Mouse (Mus musculus): ENCODE measurements around the gene Olfr735. TPM values are rescaled to one million over a fixed set of nuclear protein-coding genes. Genes with fewer than 3 reads are reported as not detected.

The Olfr735 gene
- 0.04 TPM in 1 of 2 replicates, not detected in the other for polyA plus RNA-seq (2015; fragmentation: Nextera tagmentation; extraction: Ambion mirVana)

DNA sequence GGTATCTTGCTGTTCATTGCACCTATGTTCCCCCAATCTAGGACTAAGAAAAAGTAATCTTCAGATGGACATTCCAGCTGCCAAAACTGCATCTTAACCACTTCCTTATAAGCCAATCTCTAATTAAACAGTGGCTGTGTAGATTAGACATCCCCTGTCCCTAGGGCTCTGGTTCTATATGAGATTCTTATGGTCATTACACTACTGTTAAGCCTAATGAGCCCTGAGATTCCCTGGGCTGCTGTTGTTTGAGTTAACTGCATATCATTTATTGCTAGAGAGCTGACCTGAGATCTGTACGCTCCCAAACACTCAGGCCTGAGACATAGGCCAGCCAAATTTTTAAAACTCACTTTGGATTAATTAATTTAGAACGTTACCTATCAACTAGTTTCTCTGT, at the start of gene Olfr735:
Olfr735 (minus strand) TSS at position 77 of the 400 bp plus-strand sequence.
- no peak for DNase-seq (ENCODE audit: low spot score)

DNA sequence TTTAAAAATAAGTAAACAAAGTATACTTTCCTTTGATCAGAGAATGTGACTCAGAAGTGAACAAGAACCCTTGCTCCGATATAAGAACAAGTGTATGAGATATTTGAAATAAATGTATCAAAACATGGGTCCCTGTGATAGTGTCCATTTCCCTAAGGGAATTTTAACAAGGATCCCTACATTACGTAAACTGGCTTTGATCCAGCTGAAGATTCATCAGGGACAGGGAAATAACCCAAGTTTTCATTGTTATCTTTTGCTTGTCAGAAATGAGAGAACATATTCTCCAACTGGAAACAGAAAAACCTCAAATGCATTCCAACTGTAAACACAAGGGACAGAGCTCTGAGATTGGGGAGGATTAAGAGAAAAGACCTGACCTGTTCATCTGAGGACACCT, 32.2 kb upstream of the Olfr735 start, which contains the start of gene Olfr736:
Olfr736 (plus strand) TSS at position 301 of the 400 bp plus-strand sequence.
- no peak for DNase-seq (ENCODE audit: low spot score)

DNA sequence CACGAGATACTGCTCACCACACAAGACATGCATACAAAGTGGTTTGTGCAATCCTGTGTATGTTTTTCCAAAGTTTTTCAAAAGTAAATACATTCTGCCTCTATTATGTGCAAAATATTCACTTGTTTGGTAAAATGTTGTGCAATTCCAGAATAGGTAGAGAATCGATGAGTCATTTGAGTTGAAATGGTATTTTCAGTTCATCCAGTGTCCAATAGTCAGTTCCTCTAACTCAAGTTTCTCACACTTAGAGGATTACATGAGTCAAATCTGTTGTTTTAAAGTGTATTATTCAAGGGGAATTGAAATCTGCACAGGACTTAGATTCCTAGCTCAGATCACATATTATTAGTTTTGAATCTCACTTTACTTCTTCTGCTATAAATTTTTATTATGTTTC, 14.9 kb upstream of the Olfr735 start:
- no peak for DNase-seq (ENCODE audit: low spot score)

DNA sequence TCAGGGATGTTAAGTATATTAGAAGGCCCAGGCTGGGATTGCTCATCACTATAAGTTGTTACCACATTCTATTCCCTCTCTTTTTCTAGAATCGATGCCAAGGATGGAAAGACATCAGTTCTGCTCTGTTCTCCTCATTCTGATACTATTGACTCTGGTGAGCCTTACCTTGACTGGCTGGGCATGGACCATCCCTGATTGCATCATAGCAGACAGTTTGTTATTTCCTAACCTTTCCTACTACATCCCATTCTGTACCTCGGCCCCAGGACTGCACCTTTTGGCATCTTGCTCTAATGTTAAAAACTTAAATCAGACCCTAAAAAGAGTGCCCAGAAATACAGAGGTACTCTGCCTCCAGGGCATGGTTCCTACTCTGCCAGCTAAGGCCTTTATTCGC, 11.8 kb upstream of the Olfr735 start:
- DNase-seq (ENCODE audit: low spot score), result no peak

DNA sequence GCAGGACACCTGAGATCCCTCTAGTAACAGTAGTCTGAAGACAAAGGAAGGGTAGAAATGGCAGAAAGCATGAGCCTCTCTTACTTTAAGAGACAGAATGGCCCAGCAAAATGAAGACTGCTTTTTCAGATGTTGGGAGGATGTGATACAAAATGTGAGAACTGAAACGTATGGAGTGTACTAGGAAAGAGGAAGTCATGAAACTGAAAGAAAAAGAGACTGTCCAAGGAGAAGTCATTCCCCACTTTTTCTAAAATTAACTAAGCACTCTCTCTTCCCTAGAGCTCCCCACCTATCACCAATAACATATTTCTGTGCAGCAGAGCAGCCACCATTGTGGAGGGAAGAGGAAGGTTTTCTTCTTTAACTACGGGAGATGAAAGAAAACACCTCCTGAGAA, 8.9 kb upstream of the Olfr735 start, which contains the start of gene Tlr11:
Tlr11 (plus strand) TSS at position 322 of the 400 bp plus-strand sequence.
- DNase-seq (ENCODE audit: low spot score), result no peak

DNA sequence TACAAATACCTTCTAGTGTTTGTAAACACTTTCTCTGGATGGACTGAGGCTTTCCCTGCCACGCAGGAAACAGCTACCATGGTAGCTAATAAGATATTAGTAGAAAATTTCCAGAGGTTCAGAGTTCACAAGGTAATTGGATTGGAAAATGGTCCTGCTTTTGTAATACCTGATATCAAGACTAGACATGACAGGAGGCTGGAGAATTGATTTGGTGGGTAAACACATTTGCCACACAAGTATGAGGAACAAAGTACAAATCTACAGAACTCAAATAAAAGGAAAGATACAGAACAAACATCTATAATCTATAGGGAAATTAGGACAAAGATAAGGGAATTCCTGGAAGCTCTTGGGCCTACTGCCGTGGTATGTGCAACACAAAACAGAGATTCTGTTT, 8.1 kb upstream of the Olfr735 start:
- DNase-seq (ENCODE audit: low spot score), result no peak

DNA sequence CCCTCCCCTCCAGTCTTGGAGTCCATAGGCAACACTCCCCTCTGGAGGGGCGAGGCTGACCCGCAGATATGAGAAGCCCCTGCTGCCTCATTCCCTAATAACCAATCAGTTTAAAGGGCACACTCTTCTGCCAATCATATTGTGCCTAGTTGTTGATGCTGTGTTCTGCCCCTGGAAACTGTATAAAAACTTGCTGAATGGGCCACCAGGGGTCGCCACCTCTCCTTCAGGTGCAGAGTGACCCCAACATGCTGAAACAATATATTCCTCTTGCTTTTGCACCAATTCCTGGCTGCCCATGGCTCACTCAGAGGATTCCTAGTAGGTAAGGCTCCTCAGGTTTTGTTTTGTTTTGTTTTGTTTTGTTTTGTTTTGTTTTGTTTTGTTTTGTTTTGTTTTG, 3.8 kb upstream of the Olfr735 start:
- peak; percentile 3 for DNase-seq (ENCODE audit: low spot score)

DNA sequence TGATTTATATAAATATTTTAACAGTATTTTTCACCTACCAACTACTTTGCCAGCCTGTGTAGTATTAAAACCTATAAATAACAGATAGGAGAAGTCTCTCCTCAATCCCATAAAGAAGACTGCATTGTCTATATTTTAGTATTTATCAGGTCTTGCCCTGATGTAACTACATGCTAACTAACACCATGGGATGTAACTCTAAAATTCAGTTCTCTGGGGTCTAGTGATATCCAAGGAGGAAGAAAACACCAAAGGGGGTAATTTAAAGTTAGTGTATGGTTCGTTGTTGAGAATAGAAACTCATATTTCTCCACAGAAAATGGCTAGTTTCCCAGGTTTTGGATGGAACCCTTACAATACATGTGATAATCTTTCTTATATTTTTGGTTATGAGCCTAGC, 22.0 kb downstream of the Olfr735 start, which contains the start of gene Olfr734:
Olfr734 (minus strand) TSS at position 101 of the 400 bp plus-strand sequence.
- DNase-seq (ENCODE audit: low spot score), result no peak

DNA sequence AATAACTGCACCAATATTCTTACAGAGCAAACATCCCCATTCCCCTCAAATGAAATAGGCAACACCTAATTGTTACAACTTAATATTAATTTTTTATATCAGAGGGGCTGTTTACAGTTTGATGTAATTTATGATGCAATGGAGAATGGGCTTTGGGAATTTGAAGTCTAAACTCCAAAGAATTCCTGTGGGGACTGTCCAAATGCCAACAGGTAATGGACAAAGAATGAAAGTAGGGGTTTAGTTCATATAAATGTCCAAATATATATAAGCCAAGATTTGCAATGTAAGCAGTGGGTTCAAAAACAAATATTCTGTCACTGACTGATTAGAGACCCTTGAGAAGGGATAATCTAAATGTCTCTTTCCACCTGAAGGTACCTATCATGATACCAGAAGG, 47.2 kb downstream of the Olfr735 start, which contains the start of gene Olfr733:
Olfr733 (minus strand) TSS at position 101 of the 400 bp plus-strand sequence.
- DNase-seq (ENCODE audit: low spot score), result no peak

Other genes starting within 250 kb of the Olfr735 start
- not detected in 2 replicates for gene Olfr727, start 225.7 kb downstream of the Olfr735 start, polyA plus RNA-seq (2015; fragmentation: Nextera tagmentation; extraction: Ambion mirVana)
- not detected in 2 replicates for gene Olfr728, start 206.2 kb downstream of the Olfr735 start, polyA plus RNA-seq (2015; fragmentation: Nextera tagmentation; extraction: Ambion mirVana)
- gene Olfr729, start 196.0 kb downstream of the Olfr735 start, polyA plus RNA-seq (2015; fragmentation: Nextera tagmentation; extraction: Ambion mirVana), result not detected in 2 replicates
- gene Olfr730, start 160.7 kb downstream of the Olfr735 start, polyA plus RNA-seq (2015; fragmentation: Nextera tagmentation; extraction: Ambion mirVana), result not detected in 2 replicates
- not detected in 2 replicates for gene Olfr731, start 107.0 kb downstream of the Olfr735 start, polyA plus RNA-seq (2015; fragmentation: Nextera tagmentation; extraction: Ambion mirVana)
- not detected in 2 replicates for gene Olfr732, start 64.7 kb downstream of the Olfr735 start, polyA plus RNA-seq (2015; fragmentation: Nextera tagmentation; extraction: Ambion mirVana)
- not detected in 2 replicates for gene Olfr733, start 47.4 kb downstream of the Olfr735 start, polyA plus RNA-seq (2015; fragmentation: Nextera tagmentation; extraction: Ambion mirVana)
- gene Olfr734, start 22.1 kb downstream of the Olfr735 start, polyA plus RNA-seq (2015; fragmentation: Nextera tagmentation; extraction: Ambion mirVana), result not detected in 2 replicates
- 0.17 and 0.28 TPM in 2 replicates for gene Tlr11, start 9.0 kb upstream of the Olfr735 start, polyA plus RNA-seq (2015; fragmentation: Nextera tagmentation; extraction: Ambion mirVana)
- gene Olfr736, start 32.3 kb upstream of the Olfr735 start, polyA plus RNA-seq (2015; fragmentation: Nextera tagmentation; extraction: Ambion mirVana), result not detected in 2 replicates
- not detected in 2 replicates for gene Olfr738, start 58.7 kb upstream of the Olfr735 start, polyA plus RNA-seq (2015; fragmentation: Nextera tagmentation; extraction: Ambion mirVana)
- not detected in 2 replicates for gene Olfr739, start 69.8 kb upstream of the Olfr735 start, polyA plus RNA-seq (2015; fragmentation: Nextera tagmentation; extraction: Ambion mirVana)
- not detected in 2 replicates for gene Olfr740, start 96.7 kb upstream of the Olfr735 start, polyA plus RNA-seq (2015; fragmentation: Nextera tagmentation; extraction: Ambion mirVana)
- not detected in 2 replicates for gene Olfr741, start 123.9 kb upstream of the Olfr735 start, polyA plus RNA-seq (2015; fragmentation: Nextera tagmentation; extraction: Ambion mirVana)
- gene Olfr742, start 154.7 kb upstream of the Olfr735 start, polyA plus RNA-seq (2015; fragmentation: Nextera tagmentation; extraction: Ambion mirVana), result not detected in 2 replicates
- not detected in 2 replicates for gene Olfr743, start 173.0 kb upstream of the Olfr735 start, polyA plus RNA-seq (2015; fragmentation: Nextera tagmentation; extraction: Ambion mirVana)

Data from thymus, postnatal 0 days (tissue).